Mouse (Mus musculus) gonadal fat pad, adult 2 months (tissue): ENCODE data around the gene D1Ertd622e. TPM values are rescaled to one million over a fixed set of nuclear protein-coding genes. Genes with fewer than 3 reads are reported as not detected.

ENCODE experiments used
- DNase-seq: peaks from one replicate; pipeline ENCODE4 v3.0.0-alpha.2; 2012; ENCODE audit warnings: low read depth
- polyA plus RNA-seq: library from polyadenylated mRNA; depleted of rRNA; stranded (reverse); fragments of >200 nt; gene quantifications from 2 replicates; pipeline ENCODE4 v1.2.3, GENCODE M21; 2012; rRNA removed

D1Ertd622e gene
- 33.6 and 34.0 TPM in 2 replicates for polyA plus RNA-seq

DNA sequence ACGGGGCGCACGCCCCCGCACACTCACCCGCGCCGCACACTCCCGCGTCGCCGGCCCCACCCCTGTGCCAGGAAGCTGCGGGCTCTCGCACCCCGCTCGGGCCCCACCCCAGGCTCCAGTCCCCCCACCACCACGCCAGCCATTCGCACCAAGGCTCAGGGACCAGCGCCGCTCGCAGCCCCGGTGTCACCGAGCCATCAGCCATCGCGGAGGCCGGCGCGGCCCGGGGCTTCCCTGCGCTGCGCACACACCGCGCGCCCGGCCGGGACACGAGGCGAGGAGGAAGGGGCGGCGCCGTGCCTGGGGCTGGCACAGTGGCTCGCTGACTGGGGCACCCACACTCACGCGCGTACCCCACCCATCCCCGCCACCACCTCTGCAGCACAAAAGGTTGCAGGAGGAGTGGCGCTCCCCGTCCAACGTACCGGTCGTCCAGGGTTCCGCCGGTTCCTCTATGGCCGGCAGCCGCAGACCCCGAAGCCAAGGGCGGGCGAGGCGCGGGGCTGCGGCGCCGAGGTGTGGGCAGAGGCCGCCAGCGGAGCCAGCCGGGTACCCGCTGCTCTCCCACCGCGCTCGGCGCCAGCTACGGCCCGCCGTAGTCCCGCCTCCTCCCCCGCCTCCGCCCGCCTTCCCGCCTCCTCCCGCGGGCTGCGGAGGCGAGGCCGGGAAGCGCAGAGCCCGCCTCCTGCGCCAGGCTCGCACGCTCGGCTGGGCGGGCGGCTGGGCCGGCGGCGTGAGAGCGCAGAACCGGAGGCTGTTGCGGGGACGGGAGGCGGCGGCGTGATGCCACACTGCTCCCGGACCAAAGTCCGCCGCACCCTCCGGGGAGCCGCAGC, at the start of gene D1Ertd622e:
TSS of gene D1Ertd622e (minus strand) at position 669 of the 836 bp plus-strand sequence.
- no peak for DNase-seq

DNA sequence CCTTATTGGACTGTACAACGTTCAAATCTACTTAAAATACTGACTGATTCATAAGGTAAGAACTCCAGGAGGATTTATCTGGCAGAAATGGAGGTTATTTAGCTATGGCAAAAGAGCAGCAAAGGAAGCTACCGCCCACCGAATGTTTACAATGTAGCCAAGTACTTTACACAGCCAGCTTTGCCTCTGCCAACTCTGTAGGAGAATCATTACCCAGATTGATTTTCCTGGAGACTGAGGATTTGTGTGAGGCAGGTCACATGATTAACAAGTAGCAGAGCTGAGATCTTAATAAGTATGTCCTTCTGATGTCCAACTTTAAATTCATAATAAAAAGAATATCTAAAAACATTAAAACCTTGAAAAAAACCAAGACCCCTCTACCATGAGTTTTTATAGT, 48.6 kb upstream of the D1Ertd622e start:
- DNase-seq = no peak

DNA sequence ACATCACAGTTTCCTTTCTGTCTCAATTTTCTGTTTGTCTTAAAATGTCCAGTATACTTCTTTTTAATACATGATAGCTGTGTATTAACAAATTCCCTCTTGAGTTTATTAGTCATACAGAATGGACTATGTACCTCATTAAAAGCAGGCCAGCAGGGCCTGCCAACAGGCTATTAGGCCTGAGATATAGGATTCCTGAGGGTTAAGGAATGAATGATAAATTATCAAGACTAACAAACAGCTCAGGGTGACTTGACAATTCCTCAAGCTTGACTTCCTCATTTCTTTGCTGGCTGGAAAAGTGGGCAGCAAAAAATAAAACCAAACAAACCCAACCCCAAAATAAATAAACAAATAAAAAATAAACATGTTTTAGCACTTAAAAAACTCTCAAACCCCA, 43.5 kb upstream of the D1Ertd622e start:
- DNase-seq = no peak

DNA sequence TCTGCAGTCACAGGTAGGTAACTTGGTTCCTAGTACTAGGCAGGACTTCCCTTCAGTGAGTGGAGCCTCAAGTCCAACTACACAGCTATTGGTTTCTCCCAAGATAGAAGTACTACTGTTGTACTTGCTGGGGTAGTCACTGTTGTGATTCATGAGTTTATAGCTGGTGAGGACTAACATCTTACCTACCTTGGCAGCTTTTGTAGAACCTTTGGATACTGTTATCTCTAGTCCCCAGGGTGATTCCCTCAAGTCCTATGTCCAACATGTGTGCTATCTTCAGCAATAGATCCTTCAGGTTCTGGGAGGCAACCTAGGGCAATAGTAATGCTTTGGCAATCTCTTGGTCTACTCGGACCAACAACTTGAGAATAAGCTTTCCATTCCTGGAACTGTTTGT, 42.8 kb upstream of the D1Ertd622e start:
- DNase-seq = no peak

DNA sequence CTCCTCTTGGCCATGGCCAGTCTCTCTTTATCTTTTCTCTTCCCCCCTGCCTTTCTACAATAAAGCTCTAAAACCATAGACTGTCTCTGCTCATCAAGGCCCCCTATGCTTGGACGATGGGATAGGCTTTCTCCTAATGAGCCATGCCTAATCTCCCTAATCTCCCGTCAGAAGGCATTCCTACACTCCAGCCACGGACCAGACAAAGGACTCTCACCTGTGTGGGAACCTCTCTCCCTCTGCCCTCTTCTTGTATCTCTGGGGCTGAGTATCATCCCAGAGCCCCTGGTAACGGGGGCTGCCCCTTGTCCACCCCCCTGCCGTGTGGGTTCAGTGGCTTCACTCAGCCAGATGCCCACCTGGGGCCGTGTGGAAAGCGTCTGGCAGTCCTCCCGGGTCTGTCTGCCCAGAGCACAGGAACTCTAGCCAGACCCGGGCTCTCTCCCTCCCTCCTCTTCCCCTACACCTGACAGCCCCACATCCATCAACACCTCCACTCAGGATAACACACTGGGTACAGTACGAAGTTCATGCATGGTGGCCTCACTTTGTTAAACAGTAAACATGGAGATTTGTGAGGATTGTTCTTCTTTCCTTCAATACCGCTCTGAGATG, 37.2 kb upstream of the D1Ertd622e start:
- no peak for DNase-seq

DNA sequence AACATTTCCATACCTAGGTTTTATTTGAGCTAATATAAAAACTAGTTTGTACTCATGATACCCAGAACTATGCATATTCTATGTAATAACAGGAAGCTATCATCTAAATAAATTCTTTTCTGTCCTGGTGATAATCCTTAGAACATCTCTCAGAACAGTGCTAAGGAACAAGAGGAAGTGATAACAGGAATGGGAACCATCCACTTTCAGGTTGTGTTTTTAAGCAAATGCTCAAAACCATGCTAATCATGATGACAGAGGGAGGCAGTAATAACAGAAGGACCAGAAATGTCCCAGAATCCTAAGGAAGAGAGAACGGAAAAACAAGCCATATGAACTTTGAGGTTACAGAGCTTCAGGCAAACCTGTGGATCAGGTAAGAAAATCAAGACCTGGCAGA, 35.4 kb upstream of the D1Ertd622e start:
- no peak for DNase-seq

DNA sequence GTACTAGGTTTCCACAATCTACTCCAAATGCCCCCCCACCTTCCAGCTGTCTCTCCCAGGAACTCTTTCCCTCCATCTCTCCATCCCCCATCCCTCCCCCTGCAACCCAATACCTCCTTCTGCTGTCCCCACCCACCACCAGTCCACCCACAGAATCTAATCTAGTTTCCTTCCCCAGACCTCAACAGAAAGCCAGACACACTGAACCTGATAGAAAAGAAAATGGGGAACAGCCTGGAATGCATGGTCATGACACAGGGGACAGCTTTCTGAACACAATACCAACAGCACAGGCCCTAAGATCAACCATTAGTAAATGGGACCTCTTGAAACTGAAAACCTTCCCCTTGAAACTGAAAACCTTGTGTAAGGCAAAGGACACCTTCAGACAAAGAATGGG, 32.0 kb upstream of the D1Ertd622e start:
- no peak for DNase-seq

DNA sequence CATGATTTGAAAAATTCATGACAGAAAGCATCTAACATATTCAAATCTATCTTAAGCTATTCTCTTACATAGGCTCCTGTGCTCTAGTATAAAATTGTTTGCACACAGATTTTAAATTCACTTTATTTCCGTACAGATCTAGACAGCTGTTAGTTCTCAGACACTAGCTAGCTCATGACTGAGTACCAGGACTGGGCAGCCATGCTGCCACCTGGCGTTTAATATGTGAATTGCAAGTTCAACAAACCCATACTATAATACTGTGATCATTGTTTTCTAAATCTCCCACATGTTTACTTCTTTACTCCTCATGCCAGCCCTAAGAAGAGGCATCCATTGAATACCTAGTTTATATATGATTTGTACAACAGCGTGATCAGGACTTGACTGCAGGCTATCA, 26.9 kb upstream of the D1Ertd622e start:
- no peak for DNase-seq

DNA sequence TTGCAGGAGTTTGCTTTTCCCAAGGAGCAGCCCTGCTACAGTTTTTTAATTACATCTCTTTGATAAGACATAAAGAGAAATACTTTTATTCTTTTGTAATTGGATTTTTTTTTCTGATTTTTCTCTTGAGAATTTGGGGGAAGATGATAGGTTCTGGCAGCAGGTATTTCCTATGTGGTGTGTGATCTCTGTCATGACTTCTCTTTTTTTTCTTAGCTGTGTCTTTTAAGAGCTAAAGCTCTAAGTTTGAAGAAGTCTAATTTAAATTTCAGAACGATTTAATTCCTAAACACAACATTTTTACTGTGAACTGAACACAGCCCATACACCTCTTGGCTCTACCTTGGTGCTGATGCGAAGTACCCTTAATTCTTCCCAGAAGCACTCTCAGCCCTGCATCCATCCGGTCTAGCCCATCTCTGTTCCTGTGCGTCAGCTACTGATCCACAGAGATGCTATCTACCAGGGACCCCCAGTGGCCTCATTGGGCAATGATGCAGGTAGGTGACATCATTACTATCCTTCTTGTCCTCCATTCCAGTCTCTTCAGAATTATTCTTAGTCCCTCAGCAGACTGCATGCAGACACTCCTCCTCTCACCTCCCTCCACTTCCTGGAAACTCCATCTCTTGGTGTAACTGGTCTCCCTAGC, 14.8 kb upstream of the D1Ertd622e start:
- DNase-seq = no peak

DNA sequence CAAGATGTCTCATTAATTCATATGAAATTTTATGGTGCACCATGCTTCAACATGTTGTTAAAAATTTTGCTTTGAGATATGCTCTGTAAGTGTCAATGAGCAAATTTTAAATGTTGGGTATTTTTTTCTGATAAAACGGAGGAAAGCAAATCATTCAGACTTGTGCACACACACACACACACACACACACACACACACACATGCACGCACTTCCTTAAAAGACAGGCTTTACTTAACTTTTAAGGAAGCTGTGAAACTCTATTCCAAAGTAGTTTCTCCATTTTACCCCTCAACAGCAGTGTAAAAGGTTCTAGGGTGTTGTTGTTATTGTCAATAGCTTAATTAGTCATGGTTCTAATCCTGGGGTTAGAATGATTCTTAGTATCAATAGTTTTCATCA, 14.2 kb upstream of the D1Ertd622e start:
- no peak for DNase-seq

DNA sequence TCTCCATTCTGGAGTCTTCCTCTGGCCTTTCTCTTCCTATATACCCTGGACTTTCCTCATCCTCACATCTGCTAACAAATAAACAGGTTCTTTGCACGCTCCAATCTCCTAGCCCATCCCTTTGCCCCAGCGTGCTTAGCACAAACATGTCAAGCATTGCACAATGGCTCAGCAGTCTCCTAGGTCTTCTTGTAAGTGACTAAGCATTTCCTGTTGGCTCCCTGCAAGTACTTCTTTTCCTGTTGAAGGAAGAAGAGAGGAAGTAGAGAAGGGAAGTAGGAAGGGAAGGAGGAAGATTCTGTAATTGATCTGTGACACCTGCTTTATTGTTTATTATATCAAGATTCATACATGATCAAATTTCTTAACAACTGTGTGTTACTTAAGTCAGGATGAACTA, 11.0 kb upstream of the D1Ertd622e start:
- DNase-seq = no peak

DNA sequence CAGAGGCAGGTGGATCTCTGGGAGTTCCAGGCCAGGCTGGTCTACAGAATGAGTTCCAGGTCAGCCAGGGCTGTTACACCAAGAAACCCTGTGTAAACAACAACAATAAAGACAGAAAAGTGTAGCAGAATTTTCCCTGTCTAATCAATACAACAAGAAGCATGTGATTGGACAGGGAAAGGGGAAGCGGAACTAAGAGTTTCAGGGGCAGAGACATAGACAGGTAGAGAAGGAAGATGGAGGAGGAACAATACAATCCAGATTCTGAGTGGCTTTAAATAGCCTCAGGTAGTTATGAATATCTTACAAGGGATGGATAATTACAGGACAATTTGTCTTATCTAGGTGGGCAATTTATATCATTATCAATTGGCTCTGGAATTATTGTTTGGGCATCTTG, 5.4 kb upstream of the D1Ertd622e start:
- DNase-seq = no peak

DNA sequence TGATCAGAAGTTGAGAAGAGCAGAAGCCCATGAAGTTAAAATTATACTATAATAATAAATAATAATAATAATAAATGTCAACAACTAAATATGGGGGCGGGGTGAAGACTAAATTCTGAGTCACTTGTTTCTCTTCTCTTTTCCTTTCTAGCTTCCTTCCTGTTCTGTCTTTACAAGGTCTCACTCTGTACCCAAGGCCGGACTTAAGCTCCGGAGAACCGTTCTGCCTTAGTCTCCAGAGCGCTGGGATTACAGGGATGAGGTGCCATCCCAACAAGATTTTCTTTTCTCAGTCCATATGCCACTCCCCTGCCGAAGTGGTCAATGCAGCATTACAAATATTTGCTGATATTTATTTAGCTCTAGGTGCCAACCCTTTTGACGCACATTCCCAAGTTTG, 450 bp upstream of the D1Ertd622e start:
- no peak for DNase-seq

DNA sequence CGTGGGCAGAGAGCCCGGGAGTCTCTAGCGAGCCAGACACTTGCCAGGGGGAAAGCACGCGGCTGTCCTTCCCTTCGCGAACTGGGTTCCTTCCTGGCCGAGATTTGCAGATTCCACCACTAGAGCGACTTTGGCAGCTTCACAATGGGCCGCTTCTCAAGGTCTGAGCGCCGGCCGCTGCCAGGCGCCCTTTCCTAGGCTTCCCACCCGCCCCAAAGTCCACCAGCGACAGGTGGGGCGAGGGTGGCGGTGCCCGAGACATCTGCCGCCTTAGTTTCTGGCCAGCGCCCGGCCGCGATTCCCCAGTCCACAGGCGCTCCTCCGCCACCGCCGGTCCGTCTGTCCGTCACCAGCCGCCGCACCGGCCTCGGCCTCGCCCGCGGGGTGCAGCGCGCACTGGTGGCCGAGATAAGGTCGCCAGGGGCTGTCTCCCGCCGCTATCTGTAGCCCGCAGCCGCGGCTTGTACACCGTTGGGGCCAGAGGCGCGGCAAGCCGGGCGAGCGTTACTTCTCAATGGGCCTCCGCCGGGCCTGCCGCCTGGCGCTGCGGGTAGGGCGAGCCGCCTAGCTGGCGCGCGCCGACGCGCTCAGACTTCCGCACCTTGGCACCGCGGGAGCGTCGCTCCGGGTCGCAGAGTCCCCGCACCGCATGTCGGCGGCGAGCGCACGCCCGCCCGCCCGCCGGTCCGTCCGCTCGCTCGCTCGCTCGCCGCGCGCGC, 1.0 kb downstream of the D1Ertd622e start:
- DNase-seq = no peak

DNA sequence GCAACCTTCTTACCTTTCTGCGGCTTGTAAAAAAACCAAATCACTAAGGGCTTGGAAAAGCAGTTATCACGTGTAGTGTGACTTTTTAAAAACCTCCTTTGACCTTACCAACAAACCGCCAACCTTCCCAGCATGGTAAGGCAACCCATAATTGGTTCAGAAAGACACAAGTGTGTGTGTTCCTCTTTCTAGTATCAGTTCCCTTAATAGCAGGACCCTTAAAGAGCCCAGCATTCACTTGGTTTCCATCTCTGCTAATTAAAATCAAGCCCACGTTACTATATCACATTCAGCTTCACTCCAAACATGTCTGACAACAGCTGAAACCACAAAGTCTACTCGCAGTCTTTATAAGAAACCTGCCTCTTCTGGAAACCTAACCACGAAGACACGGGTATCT, 2.5 kb downstream of the D1Ertd622e start:
- DNase-seq = no peak

DNA sequence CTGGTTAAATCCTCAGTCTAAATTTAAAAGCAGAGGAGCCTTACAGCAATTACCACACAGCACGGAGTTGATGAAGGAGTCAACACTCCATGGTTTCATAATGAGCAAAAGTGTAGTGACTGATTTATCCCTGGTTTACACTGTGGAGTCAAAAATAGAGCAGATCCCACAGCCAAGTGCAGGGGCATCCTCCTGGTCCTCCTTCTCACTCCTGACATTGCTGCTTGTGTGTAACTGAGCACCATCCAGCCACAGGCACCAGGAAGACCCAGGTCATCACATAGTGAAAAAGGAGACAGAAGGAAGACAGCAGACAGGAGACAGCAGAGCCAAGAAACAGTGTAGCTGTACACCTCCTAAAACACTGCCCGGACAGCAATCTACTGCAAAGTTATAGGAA, 4.1 kb downstream of the D1Ertd622e start:
- no peak for DNase-seq

DNA sequence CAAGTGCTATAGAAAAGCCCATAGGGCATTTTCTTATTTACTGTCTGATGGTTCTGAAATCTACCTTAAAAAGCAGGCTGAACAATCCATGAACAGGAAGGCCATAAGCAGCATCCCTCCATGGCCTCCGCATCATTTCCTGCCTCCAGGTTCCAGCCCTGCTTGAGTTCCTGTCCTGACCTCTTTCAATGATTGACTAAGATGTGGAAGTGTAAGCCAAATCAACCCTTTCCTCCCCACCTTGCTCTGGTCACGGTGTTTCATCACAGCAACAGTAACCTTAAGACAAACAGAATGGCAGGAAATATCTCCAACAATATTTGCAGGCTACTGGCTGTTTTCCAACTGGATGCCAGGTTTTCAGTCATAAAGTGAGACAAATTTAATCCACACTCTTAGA, 4.7 kb downstream of the D1Ertd622e start:
- DNase-seq = no peak

DNA sequence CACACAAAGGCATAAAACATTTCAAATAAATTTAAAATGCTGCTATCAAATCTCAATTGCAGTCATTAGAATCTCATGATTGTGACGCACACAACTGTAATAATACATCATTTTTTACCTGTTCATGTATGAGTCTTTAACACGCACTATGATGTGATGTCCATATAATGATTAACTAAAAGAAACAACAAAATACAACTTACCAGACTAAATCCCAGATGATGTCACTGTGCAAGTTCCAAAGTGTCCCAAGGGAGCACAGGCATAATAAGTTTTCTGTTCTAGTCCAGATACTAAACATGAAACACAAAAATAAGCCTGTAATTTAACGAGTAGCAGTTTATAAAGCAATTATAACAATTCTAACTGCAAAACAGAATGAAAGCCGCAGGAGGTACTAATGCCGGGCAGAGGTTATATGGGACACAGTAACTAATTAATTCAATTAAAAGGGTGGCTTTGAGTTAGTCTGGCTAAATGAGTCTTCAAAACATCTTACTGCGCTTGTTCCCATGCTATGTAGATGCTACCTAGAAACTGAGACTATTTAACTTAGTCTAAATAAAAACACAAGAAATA, 7.4 kb downstream of the D1Ertd622e start:
- DNase-seq = no peak

DNA sequence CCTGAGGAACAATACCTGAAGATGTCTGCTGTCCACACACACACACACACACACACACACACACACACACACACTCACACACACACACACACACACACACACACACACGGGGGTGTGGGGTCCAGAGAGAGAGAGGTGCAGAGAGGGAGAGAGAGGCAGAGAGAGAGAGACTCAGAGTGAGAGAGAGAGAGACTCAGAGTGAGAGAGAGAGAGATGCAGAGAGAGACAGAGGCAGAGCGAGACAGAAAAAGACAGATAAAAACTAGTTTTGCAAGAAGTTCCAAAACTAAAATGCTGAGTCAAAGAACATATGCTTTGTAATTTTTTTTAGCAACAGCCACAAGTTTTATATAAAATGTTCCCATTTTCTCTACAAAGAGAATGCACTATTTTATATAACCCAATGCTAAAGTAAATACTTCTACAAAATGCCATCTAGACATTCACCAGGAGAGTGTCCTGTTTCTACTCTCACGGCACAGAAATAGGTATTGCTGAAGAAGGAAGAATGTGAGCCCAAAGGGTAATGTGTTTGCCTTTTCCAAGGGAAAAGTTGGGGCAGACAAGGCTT, 11.2 kb downstream of the D1Ertd622e start:
- no peak for DNase-seq

DNA sequence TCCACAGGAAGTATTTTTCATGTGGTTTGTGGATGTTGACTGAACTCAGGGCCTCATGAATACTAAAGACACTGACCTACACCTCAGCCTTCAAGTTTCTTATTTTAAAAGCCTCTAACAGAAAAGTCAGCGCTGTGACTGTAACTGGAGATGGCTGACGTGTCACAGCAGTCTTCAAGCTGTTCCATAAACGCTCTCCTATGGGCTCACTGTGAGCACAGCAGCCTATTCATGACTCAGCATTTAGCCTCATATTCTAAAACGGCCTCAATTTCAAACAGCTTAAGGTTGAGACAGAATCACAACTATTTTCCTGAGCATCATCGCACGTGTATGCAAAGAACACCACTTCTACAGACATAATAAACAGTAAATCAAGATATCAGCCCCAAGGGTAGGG, 11.8 kb downstream of the D1Ertd622e start:
- DNase-seq = no peak

DNA sequence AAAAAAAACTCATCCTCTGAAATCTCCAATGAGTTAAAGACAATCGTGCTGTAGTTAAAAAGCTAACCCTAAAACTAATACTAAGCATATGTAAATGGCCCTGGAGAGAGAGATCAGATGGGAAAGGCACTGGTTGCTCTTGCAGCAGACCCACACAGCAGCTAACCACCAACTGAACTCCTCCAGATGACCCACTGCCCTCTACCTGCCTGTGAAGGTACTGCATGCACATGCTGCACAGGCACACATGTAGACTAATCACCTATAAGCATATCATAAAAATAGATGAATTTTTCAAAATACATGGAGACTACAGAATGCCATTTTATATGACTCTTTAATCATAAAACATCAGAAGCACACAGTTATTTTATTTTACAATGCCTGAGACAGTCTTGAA, 14.8 kb downstream of the D1Ertd622e start:
- DNase-seq = no peak

DNA sequence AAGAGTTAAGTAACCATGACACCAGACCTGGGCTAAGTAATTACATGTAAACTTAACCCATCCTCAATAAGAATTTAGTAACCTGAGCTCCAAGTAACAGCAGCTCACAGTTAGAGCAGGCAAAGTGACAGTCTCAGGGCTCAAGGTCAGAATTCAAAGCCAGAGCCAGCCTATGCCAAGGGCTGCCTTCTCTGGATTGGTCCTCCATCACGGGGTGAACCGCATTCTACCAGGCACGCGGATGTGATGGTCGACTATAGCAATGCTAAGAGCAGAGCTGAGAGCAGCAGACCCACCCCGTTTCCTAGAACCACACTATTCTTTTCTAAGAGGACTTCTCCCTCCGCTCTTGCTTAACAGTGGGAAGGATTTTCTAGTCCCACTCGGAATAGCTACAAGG, 27.8 kb downstream of the D1Ertd622e start:
- no peak for DNase-seq
